Mouse (Mus musculus): ENCODE data around the gene Nfat5. TPM values are rescaled to one million over a fixed set of nuclear protein-coding genes. Genes with fewer than 3 reads are reported as not detected.

The Nfat5 gene
- polyA plus RNA-seq, 1 experiment from 2014 or later: 12.3 TPM

- ATAC-seq (replicated peaks; ENCODE audit: low FRiP score, low TSS enrichment, low read depth): no peak
- H3K36me3 ChIP-seq (ENCODE audit: control insufficient read depth, insufficient read depth, low read length): no peaks in the 10 kb centered on the region
These were observed 18.6 kb downstream of the Nfat5 start for GRCm38 (mm10) chr8:107311876-107312275.

GRCm38 (mm10) chr8:107324142-107324541 is 30.9 kb downstream of the Nfat5 start:
- H3K4me2 ChIP-seq (ENCODE audit: low read length): no peak overlapping the region
- ATAC-seq (replicated peaks; ENCODE audit: low FRiP score, low TSS enrichment, low read depth) (peak; percentile 75; the same call in 1 of the 2 replicates), DNase-seq (ENCODE audit: low spot score) (peak; percentile 83)
- H3K27me3 ChIP-seq (replicated peaks; ENCODE audit: control insufficient read depth, insufficient read depth, low read length): no peaks in the 10 kb centered on the region
- H3K36me3 ChIP-seq (ENCODE audit: control insufficient read depth, insufficient read depth, low read length): 0 out of 2 replicates have a peak, but pooled peaks cover 2% of the 10 kb centered on the region
- no peaks in the 10 kb centered on the region for H3K4me1 ChIP-seq (replicated peaks; ENCODE audit: control insufficient read depth, insufficient read depth, low read length)
- no peak overlapping the region for H3K27ac ChIP-seq (ENCODE audit: low read depth)
- WGBS: 3% methylated on average over 1 of the region's 1 CpGs
- H3K4me3 ChIP-seq (ENCODE audit: low read depth, low read length): no peak overlapping the region
- H3K9ac ChIP-seq (ENCODE audit: low read length): no peak overlapping the region
- no peaks in the 10 kb centered on the region for H3K9me3 ChIP-seq (ENCODE audit: control insufficient read depth, low read length)

More at GRCm38 (mm10) chr8:107311876-107312275, 18.6 kb downstream of the Nfat5 start:
- Histone ChIP-seq H3K27me3 (replicated peaks; ENCODE audit: control insufficient read depth, insufficient read depth, low read length) (no peaks in the 10 kb centered on the region), H3K4me3 (ENCODE audit: low read depth, low read length) (no peak overlapping the region), H3K9ac (ENCODE audit: low read length) (no peak overlapping the region), H3K27ac (ENCODE audit: low read depth) (no peak overlapping the region), H3K9me3 (ENCODE audit: control insufficient read depth, low read length) (no peaks in the 10 kb centered on the region), H3K4me2 (ENCODE audit: low read length) (no peak overlapping the region), H3K4me1 (replicated peaks; ENCODE audit: control insufficient read depth, insufficient read depth, low read length) (no peaks in the 10 kb centered on the region)
- no peak for DNase-seq (ENCODE audit: low spot score)

- Histone ChIP-seq H3K9me3 (ENCODE audit: control insufficient read depth, low read length) (no peaks in the 10 kb centered on the region), H3K9ac (ENCODE audit: low read length) (no peak overlapping the region), H3K4me2 (ENCODE audit: low read length) (no peak overlapping the region), H3K36me3 (ENCODE audit: control insufficient read depth, insufficient read depth, low read length) (0 out of 2 replicates have a peak, but pooled peaks cover under 1% of the 10 kb centered on the region), H3K4me1 (replicated peaks; ENCODE audit: control insufficient read depth, insufficient read depth, low read length) (no peaks in the 10 kb centered on the region), H3K4me3 (ENCODE audit: low read depth, low read length) (no peak overlapping the region), H3K27ac (ENCODE audit: low read depth) (no peak overlapping the region), H3K27me3 (replicated peaks; ENCODE audit: control insufficient read depth, insufficient read depth, low read length) (no peaks in the 10 kb centered on the region)
- no peak for ATAC-seq (replicated peaks; ENCODE audit: low FRiP score, low TSS enrichment, low read depth)
- WGBS: 77% methylated on average over 1 of the region's 1 CpGs
- DNase-seq (ENCODE audit: low spot score): no peak
These were observed 36.3 kb downstream of the Nfat5 start for GRCm38 (mm10) chr8:107329595-107329994.

GRCm38 (mm10) chr8:107336480-107336879 is 43.2 kb downstream of the Nfat5 start:
- Histone ChIP-seq H3K4me1 (replicated peaks; ENCODE audit: control insufficient read depth, insufficient read depth, low read length) (no peaks in the 10 kb centered on the region; the same call in 1 of the 2 replicates), H3K4me2 (ENCODE audit: low read length) (no peak overlapping the region), H3K9me3 (ENCODE audit: control insufficient read depth, low read length) (no peaks in the 10 kb centered on the region), H3K9ac (ENCODE audit: low read length) (no peak overlapping the region), H3K27me3 (replicated peaks; ENCODE audit: control insufficient read depth, insufficient read depth, low read length) (no peaks in the 10 kb centered on the region), H3K4me3 (ENCODE audit: low read depth, low read length) (no peak overlapping the region), H3K27ac (ENCODE audit: low read depth) (no peak overlapping the region), H3K36me3 (ENCODE audit: control insufficient read depth, insufficient read depth, low read length) (peaks cover 16% of the 10 kb centered on the region)
- 84% methylated on average over 1 of the region's 1 CpGs for WGBS
- DNase-seq (ENCODE audit: low spot score) (no peak), ATAC-seq (replicated peaks; ENCODE audit: low FRiP score, low TSS enrichment, low read depth) (no peak)

GRCm38 (mm10) chr8:107370311-107370710 is 77.0 kb downstream of the Nfat5 start:
- Histone ChIP-seq H3K9me3 (ENCODE audit: control insufficient read depth, low read length) (no peaks in the 10 kb centered on the region), H3K9ac (ENCODE audit: low read length) (no peak overlapping the region), H3K27me3 (replicated peaks; ENCODE audit: control insufficient read depth, insufficient read depth, low read length) (no peaks in the 10 kb centered on the region), H3K36me3 (ENCODE audit: control insufficient read depth, insufficient read depth, low read length) (peaks cover 75% of the 10 kb centered on the region), H3K4me3 (ENCODE audit: low read depth, low read length) (no peak overlapping the region), H3K4me1 (replicated peaks; ENCODE audit: control insufficient read depth, insufficient read depth, low read length) (no peaks in the 10 kb centered on the region), H3K27ac (ENCODE audit: low read depth) (no peak overlapping the region), H3K4me2 (ENCODE audit: low read length) (no peak overlapping the region)
- WGBS: 83% methylated on average over 4 of the region's 4 CpGs
- no peak for DNase-seq (ENCODE audit: low spot score)
- ATAC-seq (replicated peaks; ENCODE audit: low FRiP score, low TSS enrichment, low read depth): no peak

- H3K4me1 ChIP-seq (replicated peaks; ENCODE audit: control insufficient read depth, insufficient read depth, low read length): no peaks in the 10 kb centered on the region
- no peak overlapping the region for H3K9ac ChIP-seq (ENCODE audit: low read length)
- ATAC-seq (replicated peaks; ENCODE audit: low FRiP score, low TSS enrichment, low read depth) (no peak), DNase-seq (ENCODE audit: low spot score) (no peak)
- no peaks in the 10 kb centered on the region for H3K27me3 ChIP-seq (replicated peaks; ENCODE audit: control insufficient read depth, insufficient read depth, low read length)
- H3K4me3 ChIP-seq (ENCODE audit: low read depth, low read length): no peak overlapping the region
- WGBS: 95% methylated on average over 3 of the region's 3 CpGs
- peaks cover 24% of the 10 kb centered on the region for H3K36me3 ChIP-seq (ENCODE audit: control insufficient read depth, insufficient read depth, low read length)
- no peak overlapping the region for H3K27ac ChIP-seq (ENCODE audit: low read depth)
- H3K9me3 ChIP-seq (ENCODE audit: control insufficient read depth, low read length): no peaks in the 10 kb centered on the region
- no peak overlapping the region for H3K4me2 ChIP-seq (ENCODE audit: low read length)
These were observed 84.1 kb downstream of the Nfat5 start for GRCm38 (mm10) chr8:107377346-107377745.

GRCm38 (mm10) chr8:107380734-107381133 is 87.5 kb downstream of the Nfat5 start:
- H3K4me2 ChIP-seq (ENCODE audit: low read length): no peak overlapping the region
- no peaks in the 10 kb centered on the region for H3K4me1 ChIP-seq (replicated peaks; ENCODE audit: control insufficient read depth, insufficient read depth, low read length)
- no peak overlapping the region for H3K4me3 ChIP-seq (ENCODE audit: low read depth, low read length)
- no peak overlapping the region for H3K9ac ChIP-seq (ENCODE audit: low read length)
- peaks cover 15% of the 10 kb centered on the region for H3K36me3 ChIP-seq (ENCODE audit: control insufficient read depth, insufficient read depth, low read length)
- 92% methylated on average over 8 of the region's 8 CpGs for WGBS
- H3K27ac ChIP-seq (ENCODE audit: low read depth): no peak overlapping the region
- DNase-seq (ENCODE audit: low spot score) (no peak), ATAC-seq (replicated peaks; ENCODE audit: low FRiP score, low TSS enrichment, low read depth) (no peak)
- no peaks in the 10 kb centered on the region for H3K9me3 ChIP-seq (ENCODE audit: control insufficient read depth, low read length)
- H3K27me3 ChIP-seq (replicated peaks; ENCODE audit: control insufficient read depth, insufficient read depth, low read length): no peaks in the 10 kb centered on the region

GRCm38 (mm10) chr8:107381666-107382065 is 88.4 kb downstream of the Nfat5 start:
- Histone ChIP-seq H3K9me3 (ENCODE audit: control insufficient read depth, low read length) (no peaks in the 10 kb centered on the region), H3K4me3 (ENCODE audit: low read depth, low read length) (no peak overlapping the region), H3K9ac (ENCODE audit: low read length) (no peak overlapping the region), H3K27me3 (replicated peaks; ENCODE audit: control insufficient read depth, insufficient read depth, low read length) (no peaks in the 10 kb centered on the region), H3K4me1 (replicated peaks; ENCODE audit: control insufficient read depth, insufficient read depth, low read length) (no peaks in the 10 kb centered on the region), H3K36me3 (ENCODE audit: control insufficient read depth, insufficient read depth, low read length) (peaks cover 8% of the 10 kb centered on the region), H3K4me2 (ENCODE audit: low read length) (no peak overlapping the region), H3K27ac (ENCODE audit: low read depth) (no peak overlapping the region)
- ATAC-seq (replicated peaks; ENCODE audit: low FRiP score, low TSS enrichment, low read depth) (no peak), DNase-seq (ENCODE audit: low spot score) (no peak)
- WGBS: 91% methylated on average over 4 of the region's 4 CpGs

- Histone ChIP-seq H3K4me3 (ENCODE audit: low read depth, low read length) (no peak overlapping the region), H3K36me3 (ENCODE audit: control insufficient read depth, insufficient read depth, low read length) (peaks cover 8% of the 10 kb centered on the region), H3K27ac (ENCODE audit: low read depth) (no peak overlapping the region), H3K27me3 (replicated peaks; ENCODE audit: control insufficient read depth, insufficient read depth, low read length) (no peaks in the 10 kb centered on the region), H3K9ac (ENCODE audit: low read length) (no peak overlapping the region), H3K4me1 (replicated peaks; ENCODE audit: control insufficient read depth, insufficient read depth, low read length) (no peaks in the 10 kb centered on the region), H3K9me3 (ENCODE audit: control insufficient read depth, low read length) (no peaks in the 10 kb centered on the region), H3K4me2 (ENCODE audit: low read length) (no peak overlapping the region)
- no peak for DNase-seq (ENCODE audit: low spot score)
- WGBS: 64% methylated on average over 4 of the region's 4 CpGs
- no peak for ATAC-seq (replicated peaks; ENCODE audit: low FRiP score, low TSS enrichment, low read depth)
These were observed 89.6 kb downstream of the Nfat5 start for GRCm38 (mm10) chr8:107382898-107383297.
